Mouse (Mus musculus) forebrain, embryonic 11.5 days (tissue): ENCODE measurements around the gene Shcbp1l. TPM values are rescaled to one million over a fixed set of nuclear protein-coding genes. Genes with fewer than 3 reads are reported as not detected.

Experiments used
- ATAC-seq: fragments of 200-750 bp; cut with Nextera tagmentation; replicated peaks from 2 replicates; pipeline ENCODE4 v1.8.0; 2017; ENCODE audit warnings: moderate TSS enrichment; ENCODE audit not compliant: low FRiP score
- DNase-seq: peaks from one replicate; pipeline ENCODE4 v3.0.0-alpha.2; 2017; ENCODE audit warnings: low spot score
- H3K27ac ChIP-seq: fragments of 300-500 bp; sonication (generic); 2 replicates; pipeline ENCODE4 v1.5.1; 2014; ENCODE audit warnings: low read depth, low read length
- H3K27me3 ChIP-seq: fragments of 300-500 bp; sonication (generic); 2 replicates; pipeline ENCODE4 v1.6.1; 2014; ENCODE audit warnings: mild to moderate bottlenecking, low read length, mixed read lengths; ENCODE audit not compliant: control insufficient read depth, insufficient read depth
- H3K36me3 ChIP-seq: fragments of 300-500 bp; sonication (generic); 2 replicates; pipeline ENCODE4 v1.6.1; 2014; ENCODE audit warnings: mild to moderate bottlenecking, low read length, moderate library complexity, mixed read lengths; ENCODE audit not compliant: control insufficient read depth, insufficient read depth
- H3K4me1 ChIP-seq: fragments of 300-500 bp; sonication (generic); replicated peaks from 2 replicates; pipeline ENCODE4 v1.6.1; 2014; ENCODE audit warnings: low read length, mixed read lengths; ENCODE audit not compliant: control insufficient read depth, insufficient read depth
- H3K4me2 ChIP-seq: fragments of 300-500 bp; sonication (generic); 2 replicates; pipeline ENCODE4 v1.6.1; 2014; ENCODE audit warnings: low read depth, mild to moderate bottlenecking, low read length, moderate library complexity, mixed read lengths; ENCODE audit not compliant: severe bottlenecking
- H3K4me3 ChIP-seq: fragments of 300-500 bp; sonication (generic); 2 replicates; pipeline ENCODE4 v1.5.1; 2014; ENCODE audit warnings: low read depth, low read length
- H3K9ac ChIP-seq: fragments of 300-500 bp; sonication (generic); 2 replicates; pipeline ENCODE4 v1.6.1; 2014; ENCODE audit warnings: low read length
- H3K9me3 ChIP-seq: fragments of 300-500 bp; sonication (generic); 2 replicates; pipeline ENCODE4 v1.6.1; 2016; ENCODE audit warnings: low read length, mixed read lengths; ENCODE audit not compliant: control insufficient read depth
- WGBS: fragments of 180-500 bp; shearing (Covaris S2); extraction: QIAGEN DNeasy Blood & Tissue Kit; methylation state at CpG from one replicate; pipeline ENCODE4 v1.1.7; 2014; 5-methylcytosine and 5-hydroxymethylcytosine counted together
- polyA plus RNA-seq: library from polyadenylated mRNA; unstranded; fragments of >200 nt; fragmentation: Nextera tagmentation; extraction: Ambion mirVana; gene quantifications from 2 replicates; pipeline ENCODE4 v1.2.1, GENCODE M21; 2014

Shcbp1l gene
- polyA plus RNA-seq, 1 experiment from 2014 or later = 0.19 TPM

- Histone ChIP-seq H3K9ac (peak overlapping the region; percentile 100), H3K9me3 (no peaks in the 10 kb centered on the region), H3K27ac (peak overlapping the region; percentile 91), H3K27me3 (no peaks in the 10 kb centered on the region), H3K36me3 (no peaks in the 10 kb centered on the region; the same call in 1 of the 2 replicates), H3K4me2 (peak overlapping the region; percentile 71), H3K4me1 (peaks cover 5% of the 10 kb centered on the region), H3K4me3 (peak overlapping the region; percentile 100)
- ATAC-seq (peak; percentile 84), DNase-seq (no peak)
- WGBS = under 1% methylated on average over 63 of the region's 64 CpGs
These were observed 62.0 kb downstream of the Shcbp1l start for GRCm38 (mm10) chr1:153486767-153487499.

GRCm38 (mm10) chr1:153487500-153487879, 62.5 kb downstream of the Shcbp1l start, which contains the start of gene Dhx9:
TSS of gene Dhx9 (minus strand) at chr1:153487660.
- peak within 1 kb of the TSS; percentile 100 for H3K4me3 ChIP-seq
- under 1% methylated on average over 35 of the region's 35 CpGs for WGBS
- H3K9me3 ChIP-seq = no peaks in the 10 kb centered on the region
- peak within 1 kb of the TSS; percentile 100 for H3K9ac ChIP-seq
- no peaks in the 10 kb centered on the region; the same call in 1 of the 2 replicates for H3K36me3 ChIP-seq
- H3K27ac ChIP-seq = peak within 1 kb of the TSS; percentile 91
- ATAC-seq (peak; percentile 93), DNase-seq (peak; percentile 99)
- H3K4me1 ChIP-seq = peaks cover 5% of the 10 kb centered on the region
- H3K27me3 ChIP-seq = no peaks in the 10 kb centered on the region
- H3K4me2 ChIP-seq = peak within 1 kb of the TSS; percentile 71

GRCm38 (mm10) chr1:153489132-153489531, 64.2 kb downstream of the Shcbp1l start:
- Histone ChIP-seq H3K36me3 (no peaks in the 10 kb centered on the region), H3K9ac (no peak overlapping the region), H3K27me3 (no peaks in the 10 kb centered on the region), H3K27ac (no peak overlapping the region), H3K4me2 (no peak overlapping the region), H3K4me3 (no peak overlapping the region), H3K4me1 (peaks cover 5% of the 10 kb centered on the region), H3K9me3 (no peaks in the 10 kb centered on the region)
- no peak for DNase-seq
- 54% methylated on average over 7 of the region's 7 CpGs for WGBS
- no peak for ATAC-seq

GRCm38 (mm10) chr1:153489540-153489939, 64.6 kb downstream of the Shcbp1l start:
- H3K4me2 ChIP-seq = no peak overlapping the region
- no peaks in the 10 kb centered on the region for H3K27me3 ChIP-seq
- 57% methylated on average over 2 of the region's 2 CpGs for WGBS
- no peak overlapping the region for H3K4me3 ChIP-seq
- H3K4me1 ChIP-seq = peaks cover 5% of the 10 kb centered on the region
- H3K9me3 ChIP-seq = no peaks in the 10 kb centered on the region
- ATAC-seq = no peak
- no peak overlapping the region for H3K9ac ChIP-seq
- H3K36me3 ChIP-seq = no peaks in the 10 kb centered on the region
- DNase-seq = no peak
- no peak overlapping the region for H3K27ac ChIP-seq

- ATAC-seq = no peak
- Histone ChIP-seq H3K9ac (no peak overlapping the region), H3K4me3 (no peak overlapping the region), H3K9me3 (no peaks in the 10 kb centered on the region), H3K27ac (no peak overlapping the region), H3K36me3 (no peaks in the 10 kb centered on the region), H3K27me3 (no peaks in the 10 kb centered on the region), H3K4me2 (no peak overlapping the region), H3K4me1 (peaks cover 5% of the 10 kb centered on the region)
- DNase-seq = no peak
- 79% methylated on average over 4 of the region's 4 CpGs for WGBS
These were observed 65.0 kb downstream of the Shcbp1l start for GRCm38 (mm10) chr1:153489963-153490362.

GRCm38 (mm10) chr1:153491345-153491744, 66.4 kb downstream of the Shcbp1l start:
- Histone ChIP-seq H3K9me3 (no peaks in the 10 kb centered on the region), H3K36me3 (no peaks in the 10 kb centered on the region), H3K27me3 (no peaks in the 10 kb centered on the region), H3K9ac (no peak overlapping the region), H3K4me1 (no peaks in the 10 kb centered on the region), H3K27ac (no peak overlapping the region), H3K4me3 (no peak overlapping the region), H3K4me2 (no peak overlapping the region)
- ATAC-seq (no peak), DNase-seq (no peak)
- 84% methylated on average over 2 of the region's 2 CpGs for WGBS

- no peak overlapping the region for H3K27ac ChIP-seq
- H3K36me3 ChIP-seq = no peaks in the 10 kb centered on the region
- H3K9ac ChIP-seq = no peak overlapping the region
- H3K4me2 ChIP-seq = no peak overlapping the region
- no peaks in the 10 kb centered on the region for H3K9me3 ChIP-seq
- no peaks in the 10 kb centered on the region for H3K4me1 ChIP-seq
- DNase-seq (no peak), ATAC-seq (no peak)
- WGBS = 100% methylated on average over 1 of the region's 1 CpGs
- H3K4me3 ChIP-seq = no peak overlapping the region
- no peaks in the 10 kb centered on the region for H3K27me3 ChIP-seq
These were observed 66.9 kb downstream of the Shcbp1l start for GRCm38 (mm10) chr1:153491822-153492221.

- WGBS = 30% methylated on average over 4 of the region's 4 CpGs
- ATAC-seq = no peak
- H3K36me3 ChIP-seq = no peaks in the 10 kb centered on the region
These were observed 68.4 kb downstream of the Shcbp1l start for GRCm38 (mm10) chr1:153493338-153493737.

GRCm38 (mm10) chr1:153493931-153494330, 69.0 kb downstream of the Shcbp1l start:
- ATAC-seq (no peak), DNase-seq (no peak)
- no peak overlapping the region for H3K27ac ChIP-seq
- H3K27me3 ChIP-seq = no peaks in the 10 kb centered on the region
- H3K4me3 ChIP-seq = no peak overlapping the region
- H3K4me2 ChIP-seq = no peak overlapping the region
- H3K9ac ChIP-seq = no peak overlapping the region
- WGBS = 29% methylated on average over 6 of the region's 6 CpGs
- H3K36me3 ChIP-seq = no peaks in the 10 kb centered on the region
- H3K4me1 ChIP-seq = no peaks in the 10 kb centered on the region
- no peaks in the 10 kb centered on the region for H3K9me3 ChIP-seq

More at GRCm38 (mm10) chr1:153493338-153493737, 68.4 kb downstream of the Shcbp1l start:
- Histone ChIP-seq H3K4me2 (no peak overlapping the region), H3K4me1 (no peaks in the 10 kb centered on the region), H3K27me3 (no peaks in the 10 kb centered on the region), H3K4me3 (no peak overlapping the region), H3K9ac (no peak overlapping the region), H3K9me3 (no peaks in the 10 kb centered on the region), H3K27ac (no peak overlapping the region)
- DNase-seq = no peak
